Mouse (Mus musculus) thymus, adult 2 months (tissue): ENCODE results near the gene Taf15.

Source experiments
- CTCF ChIP-seq: fragments of 200-500 bp; IDR thresholded peaks from 2 replicates; pipeline ENCODE4 v1.5.1; 2012; ENCODE audit warnings: mild to moderate bottlenecking, control low read depth, low read length, moderate library complexity, borderline replicate concordance; ENCODE audit not compliant: control insufficient read depth, poor library complexity, insufficient read depth; ENCODE audit errors: extremely low read depth
- POLR2A ChIP-seq: fragments of 200-500 bp; IDR thresholded peaks from 2 replicates; pipeline ENCODE4 v1.6.1; 2012; ENCODE audit warnings: mild to moderate bottlenecking, low read length, control low read depth, moderate library complexity; ENCODE audit not compliant: control insufficient read depth, poor library complexity, insufficient read depth; ENCODE audit errors: extremely low read depth

DNA sequence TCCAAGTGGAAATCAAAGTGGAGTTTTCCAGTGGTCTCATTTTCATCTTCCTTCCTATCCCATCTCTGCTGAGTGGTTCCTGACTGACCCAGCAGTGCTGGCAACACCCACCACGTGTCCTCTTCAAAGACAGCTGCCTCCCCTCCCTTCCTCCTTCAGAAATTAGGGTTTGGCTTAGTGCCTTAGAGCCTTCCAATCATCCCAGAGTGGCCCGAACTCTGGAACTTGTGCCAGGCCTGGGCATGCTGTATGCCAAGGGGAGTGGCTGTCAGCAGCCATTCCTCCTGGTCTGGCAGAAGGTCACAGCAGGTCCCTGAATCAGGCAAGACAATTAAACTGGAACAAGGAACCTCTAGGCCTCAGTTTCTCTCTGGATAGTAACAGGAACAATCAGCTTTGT is 6.9 kb upstream of the Taf15 start:
- TF ChIP-seq CTCF (no peak), POLR2A (no peak)
